Mouse (Mus musculus) MEL-GATA-1-ER (cell line): ENCODE data around the gene Ldah.

Source experiments
- DNase-seq: peaks from one replicate; pipeline ENCODE4 v3.0.0-alpha.2; 2012; ENCODE audit warnings: low read depth; ENCODE audit errors: extremely low read depth

Ldah gene

DNA sequence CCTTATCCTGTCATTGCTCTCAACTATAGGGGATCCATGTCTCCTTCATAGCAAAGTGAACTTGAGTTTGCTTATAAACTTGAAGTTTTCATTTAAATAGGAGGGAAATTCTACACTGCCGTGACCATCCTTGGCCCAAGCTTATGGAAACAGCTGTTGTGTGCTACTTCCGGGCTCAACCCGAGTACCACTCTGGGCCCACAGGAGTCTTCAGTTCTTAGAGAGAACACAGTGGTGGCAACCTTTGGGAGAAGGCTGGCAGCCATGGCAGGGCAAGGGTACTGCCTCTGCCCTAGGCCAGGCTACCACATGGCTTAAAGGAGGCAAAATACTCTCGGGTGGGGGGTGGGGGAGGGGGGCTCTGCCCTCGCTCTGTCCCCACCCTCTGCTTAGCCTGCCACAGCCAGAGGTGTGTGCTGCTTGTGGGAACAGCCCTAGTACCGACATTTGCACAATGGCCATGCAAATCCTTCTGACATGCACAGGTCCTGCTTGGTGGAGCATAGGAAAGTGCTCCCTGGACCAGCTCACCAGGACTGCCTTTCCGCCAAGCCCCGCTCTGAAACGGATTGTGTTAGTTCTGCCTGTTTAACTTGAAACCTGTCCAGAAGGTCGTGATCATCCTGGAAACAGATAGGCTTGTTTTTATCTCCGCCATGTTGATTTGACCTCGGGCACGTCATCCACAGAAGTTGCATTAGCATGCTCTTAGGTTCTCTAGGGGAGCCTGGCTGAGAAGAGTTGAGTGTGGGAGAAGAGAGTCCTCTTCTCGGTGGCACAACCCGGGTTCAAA lies 73.5 kb downstream of the Ldah start:
- DNase-seq, result no peak

- DNase-seq, result no peak
These were observed 80.1 kb downstream of the Ldah start for GRCm38 (mm10) chr12:8287970-8288369.

DNA sequence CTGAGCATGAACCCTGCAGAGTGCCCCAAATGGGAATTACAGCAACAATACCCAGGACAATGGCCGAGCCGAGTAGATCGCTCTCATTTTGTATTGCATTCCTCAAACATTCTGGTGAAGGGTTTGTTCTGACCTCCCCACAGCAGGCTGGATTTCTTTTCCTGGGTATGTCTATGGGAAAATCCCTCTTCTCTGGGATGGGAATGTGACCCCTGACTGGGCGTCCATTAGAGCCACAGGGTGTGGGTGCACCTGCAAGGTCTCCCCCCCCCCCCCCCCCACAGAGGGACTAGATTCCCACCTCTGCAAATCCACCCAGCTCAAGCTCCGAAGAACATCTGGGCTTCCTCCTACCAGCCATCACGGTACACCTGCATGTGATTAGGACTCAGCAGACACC lies 81.2 kb downstream of the Ldah start:
- no peak for DNase-seq

DNA sequence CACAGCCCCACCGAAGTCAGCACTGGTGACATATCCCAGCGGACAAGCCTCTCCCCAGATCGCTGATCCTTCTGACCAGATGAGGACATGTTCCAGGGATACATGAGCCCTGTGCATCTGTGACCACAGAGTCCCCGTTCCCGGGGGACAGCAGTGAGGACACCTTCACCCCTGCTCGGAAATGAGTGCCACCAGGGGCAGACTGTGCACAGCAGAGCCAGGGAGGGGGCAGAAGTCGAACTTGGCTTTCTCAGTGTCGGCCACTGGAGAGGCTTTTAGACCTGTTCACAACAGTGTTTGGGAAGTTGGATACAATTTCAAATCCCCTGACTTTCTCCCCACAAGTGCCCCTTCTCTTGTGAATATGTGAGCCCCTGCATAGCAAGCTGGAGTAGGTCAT lies 81.6 kb downstream of the Ldah start:
- DNase-seq, result no peak

DNA sequence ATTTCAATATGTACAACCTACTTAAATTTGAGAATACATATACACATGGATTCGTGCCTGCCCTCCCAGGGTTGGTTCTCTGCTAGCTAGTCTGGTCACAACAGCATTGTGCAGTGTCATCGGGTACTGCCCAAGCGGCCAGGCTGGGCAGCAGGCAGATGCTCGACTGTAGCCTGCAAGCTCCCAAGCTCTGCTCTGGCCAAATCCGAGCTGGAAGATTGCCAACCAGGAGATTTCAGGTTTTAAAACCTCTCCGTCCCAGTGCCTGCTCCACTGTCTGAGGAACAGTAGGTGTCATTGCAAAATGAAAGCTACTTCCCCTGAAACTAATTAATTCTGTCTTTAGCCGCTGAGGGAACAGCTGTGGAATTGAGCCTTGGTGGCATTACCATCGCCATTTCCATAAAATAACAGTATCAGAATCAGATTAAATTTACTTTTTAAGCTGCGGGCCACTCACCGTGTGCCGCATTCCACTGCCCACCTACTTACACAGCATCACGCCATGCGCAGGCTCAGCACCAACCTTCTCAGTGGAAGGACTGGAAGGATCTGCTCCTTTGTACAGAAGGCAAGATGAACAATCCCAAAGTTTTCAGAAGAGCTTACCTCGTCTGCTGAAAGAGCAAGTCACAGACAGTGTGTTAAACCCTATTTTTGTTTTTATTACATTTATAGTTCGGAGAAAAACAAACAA lies 83.4 kb downstream of the Ldah start:
- DNase-seq, result no peak

DNA sequence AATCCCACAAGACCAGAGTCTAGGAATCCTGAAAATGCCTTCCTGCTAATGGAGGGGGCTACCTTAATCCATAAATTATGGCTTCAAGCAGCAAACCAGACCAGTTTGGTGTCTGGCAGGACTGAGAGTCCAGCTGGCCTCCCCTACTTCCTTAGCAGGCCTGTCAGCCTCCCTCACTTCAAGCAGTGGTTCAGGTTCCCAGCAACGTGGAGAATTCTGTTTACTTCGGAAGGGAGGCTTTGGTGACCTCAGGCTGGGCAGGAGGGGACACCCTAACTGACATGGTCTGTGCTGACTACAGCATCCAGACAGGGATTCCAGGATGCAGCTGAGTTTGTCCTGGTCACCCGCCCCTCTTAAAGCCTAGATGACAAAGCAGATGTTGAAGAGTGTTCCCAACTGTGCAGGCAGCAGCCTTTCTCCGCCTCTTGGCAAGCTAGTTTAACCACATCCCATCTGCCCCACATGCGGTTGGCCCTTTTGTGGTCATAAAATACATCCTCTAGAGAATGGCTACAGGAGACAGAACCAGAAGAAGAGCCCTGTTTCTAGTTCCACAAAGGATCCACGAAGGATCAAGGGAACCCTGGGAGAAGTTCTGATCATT lies 87.5 kb downstream of the Ldah start:
- no peak for DNase-seq

GRCm38 (mm10) chr12:8296154-8296553 lies 88.2 kb downstream of the Ldah start:
- no peak for DNase-seq

DNA sequence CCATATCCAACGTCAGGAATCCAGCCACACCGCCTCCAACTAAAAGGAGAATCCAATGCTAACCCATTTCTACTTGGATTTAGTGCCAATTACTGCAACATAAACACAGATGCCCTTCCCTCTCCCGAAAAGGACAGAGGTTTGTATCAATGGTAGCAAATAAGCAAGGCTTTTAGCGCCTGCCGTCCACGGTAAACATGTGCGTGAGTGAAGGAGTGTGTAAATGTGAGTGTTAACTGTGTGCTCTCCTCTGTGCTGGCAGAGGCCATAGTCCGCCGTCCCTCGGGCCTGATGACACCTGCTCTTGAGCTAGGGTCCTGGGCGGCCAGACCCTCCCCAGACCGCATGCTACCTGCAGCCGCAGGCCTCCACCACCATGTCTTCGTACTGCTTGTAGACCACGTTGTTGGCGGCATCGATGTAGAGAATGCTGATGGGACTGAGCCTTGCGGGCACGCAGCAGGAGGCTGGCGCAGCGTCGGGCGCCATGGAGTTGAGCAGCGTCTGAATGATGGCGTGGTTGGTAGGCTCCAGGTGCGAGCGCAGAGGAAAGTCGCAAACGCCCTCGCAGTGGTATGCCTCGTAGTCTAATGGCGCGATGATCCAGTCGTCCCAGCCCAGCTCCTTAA lies 89.8 kb downstream of the Ldah start:
- DNase-seq, result no peak

DNA sequence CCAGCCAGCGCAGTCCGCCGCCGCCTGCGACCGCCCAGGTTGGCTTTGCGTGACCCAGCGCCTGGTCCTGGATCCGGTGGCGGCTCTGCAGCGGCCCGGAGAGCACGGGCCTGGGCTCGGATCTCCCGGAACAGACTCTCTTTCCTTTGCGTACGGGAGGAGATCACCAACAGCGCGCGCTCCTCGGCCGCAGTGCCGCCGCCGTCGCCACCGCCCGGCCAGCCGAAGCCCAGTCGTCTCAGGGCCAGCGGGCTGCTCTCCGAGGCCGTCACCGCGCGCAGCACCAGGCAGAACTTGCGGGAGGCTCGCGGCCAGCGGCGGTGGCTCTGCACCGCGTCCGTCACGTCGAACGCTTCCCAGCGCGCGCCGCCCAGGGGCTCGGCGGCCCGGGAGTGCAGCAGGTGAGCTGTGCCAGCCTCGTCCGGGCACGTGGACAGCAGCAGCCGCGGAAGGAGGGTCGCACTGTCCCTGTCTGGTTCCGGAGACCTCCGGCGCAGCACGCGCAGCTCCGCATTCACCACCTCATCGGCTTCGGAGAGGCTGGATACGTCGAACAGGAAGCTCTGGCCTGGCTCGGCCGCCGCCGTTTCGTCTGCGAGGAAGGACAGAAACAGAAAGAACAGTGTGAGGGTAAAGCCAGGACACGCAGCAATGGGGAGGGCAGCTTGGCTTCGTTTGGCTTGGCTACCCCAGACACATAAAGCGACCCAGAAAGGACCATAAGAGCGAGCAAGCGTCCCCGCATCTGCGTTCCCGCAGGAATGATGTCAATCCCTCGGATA lies 90.6 kb downstream of the Ldah start:
- DNase-seq, result no peak

DNA sequence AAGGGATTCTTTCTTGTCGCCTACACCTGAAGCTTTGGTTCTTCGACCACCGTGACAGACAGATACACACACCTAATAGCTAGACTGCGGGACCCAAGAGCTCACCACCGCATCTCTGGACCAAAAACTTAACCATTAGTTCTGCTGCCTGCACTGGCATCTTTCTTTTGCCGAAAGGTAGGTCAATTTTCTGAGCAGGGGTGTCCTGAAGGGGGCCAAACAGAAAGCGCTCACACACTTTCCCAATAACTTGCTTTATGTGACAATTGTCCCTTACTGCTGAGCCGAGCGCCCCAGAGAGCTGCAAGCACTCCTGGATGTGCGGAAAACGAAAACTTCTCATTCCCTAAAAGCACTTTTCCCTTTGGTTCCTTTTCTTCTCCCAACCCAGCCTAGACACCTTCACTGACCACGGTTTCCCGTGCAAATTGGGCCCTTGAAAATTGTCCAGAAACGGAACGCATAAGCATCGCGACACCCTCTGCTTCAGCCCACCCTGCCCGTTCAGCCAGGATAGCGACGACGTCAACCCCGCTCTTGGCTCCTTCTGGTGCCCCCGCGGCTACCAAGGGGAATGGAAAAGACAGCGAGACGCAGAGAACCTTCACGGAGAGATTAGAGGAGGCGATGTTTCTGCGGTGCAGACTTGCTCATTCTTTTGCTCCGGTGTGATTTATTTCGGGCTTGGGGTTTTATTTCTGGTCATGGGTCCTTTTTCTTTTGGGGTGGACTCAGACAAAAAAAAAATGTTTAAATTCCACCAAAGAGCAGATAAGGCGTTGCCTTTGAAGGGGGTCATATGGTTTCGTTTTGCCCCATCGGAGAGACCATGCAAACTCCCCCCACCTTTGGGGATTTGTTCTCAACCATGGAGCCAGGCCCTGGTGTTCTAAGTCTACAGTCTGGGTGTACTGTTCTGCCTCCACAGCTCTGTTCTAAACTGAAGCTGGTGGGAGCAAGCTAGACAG lies 91.5 kb downstream of the Ldah start:
- DNase-seq, result no peak

DNA sequence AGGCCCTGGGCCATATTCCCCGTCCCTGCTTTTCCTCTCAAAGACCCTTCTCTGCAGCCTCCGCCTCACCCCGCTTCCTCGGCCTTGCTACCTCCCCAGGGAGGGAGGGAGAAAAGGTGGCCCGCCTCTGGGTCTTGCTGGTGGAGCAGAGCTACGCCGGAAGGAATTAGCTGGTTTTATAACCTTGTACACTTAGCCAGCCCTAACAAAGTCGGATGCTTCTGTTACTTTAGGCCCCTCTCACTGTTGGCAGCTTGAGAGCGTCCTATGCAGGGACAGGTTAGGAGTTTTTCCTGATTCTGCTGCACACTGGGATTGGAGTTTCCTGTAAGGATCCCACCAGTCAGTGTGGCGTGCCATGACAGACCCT lies 92.2 kb downstream of the Ldah start:
- DNase-seq, result no peak

DNA sequence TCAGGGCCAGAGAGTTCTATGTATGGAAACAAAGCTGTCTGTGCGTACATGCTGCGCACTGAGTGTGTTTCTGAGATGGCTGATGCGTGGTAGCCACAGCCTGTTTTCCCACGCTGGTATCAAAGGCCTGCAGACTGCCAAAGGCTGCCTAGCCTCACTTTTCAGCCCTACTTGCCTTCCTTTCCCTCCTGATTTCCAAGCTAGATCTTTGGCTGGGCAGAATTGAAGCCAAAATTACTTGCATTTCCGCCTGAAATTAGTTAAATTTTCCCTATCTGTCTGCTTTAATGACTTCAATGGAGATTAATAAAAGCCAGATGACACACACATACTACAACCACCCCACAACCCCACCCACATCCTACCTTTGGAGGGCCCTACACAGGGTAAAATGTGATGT lies 92.6 kb downstream of the Ldah start:
- DNase-seq, result no peak

- DNase-seq, result no peak
These were observed 93.3 kb downstream of the Ldah start for GRCm38 (mm10) chr12:8301011-8301814.

DNA sequence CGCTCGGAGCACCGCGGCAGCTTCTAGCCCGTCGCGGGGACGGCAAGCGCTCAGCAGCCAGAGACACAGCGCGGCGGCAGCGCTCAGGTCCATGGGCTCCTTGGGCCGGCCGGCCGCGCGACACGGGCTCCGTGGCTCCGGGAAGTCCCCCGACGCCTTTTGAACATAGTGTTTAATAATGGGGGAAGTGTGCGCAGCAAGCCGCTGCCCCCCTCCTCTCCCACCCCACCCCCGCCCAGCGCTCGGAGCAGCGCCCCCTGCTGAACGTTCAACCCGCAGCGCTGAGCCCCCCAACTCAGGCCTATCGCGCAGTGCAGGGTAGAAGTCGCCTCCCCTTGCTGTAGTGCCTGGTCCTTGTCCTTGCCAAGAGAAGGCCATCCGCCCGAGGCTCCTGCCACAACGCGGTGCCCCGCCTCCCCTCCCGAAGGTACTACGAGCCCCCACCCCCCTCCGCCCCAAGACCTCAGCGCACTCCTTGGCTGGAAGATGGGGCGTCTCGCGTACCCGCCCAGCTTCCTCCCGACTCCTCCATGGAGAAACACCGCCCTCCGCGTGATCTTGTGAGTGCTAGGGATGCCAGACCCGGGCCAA lies 94.0 kb downstream of the Ldah start, which contains the start of gene Gdf7:
Gdf7 (minus strand) TSS at position 114 of the 591 bp plus-strand sequence.
- DNase-seq, result no peak

GRCm38 (mm10) chr12:8305258-8305657 lies 97.4 kb downstream of the Ldah start:
- no peak for DNase-seq

DNA sequence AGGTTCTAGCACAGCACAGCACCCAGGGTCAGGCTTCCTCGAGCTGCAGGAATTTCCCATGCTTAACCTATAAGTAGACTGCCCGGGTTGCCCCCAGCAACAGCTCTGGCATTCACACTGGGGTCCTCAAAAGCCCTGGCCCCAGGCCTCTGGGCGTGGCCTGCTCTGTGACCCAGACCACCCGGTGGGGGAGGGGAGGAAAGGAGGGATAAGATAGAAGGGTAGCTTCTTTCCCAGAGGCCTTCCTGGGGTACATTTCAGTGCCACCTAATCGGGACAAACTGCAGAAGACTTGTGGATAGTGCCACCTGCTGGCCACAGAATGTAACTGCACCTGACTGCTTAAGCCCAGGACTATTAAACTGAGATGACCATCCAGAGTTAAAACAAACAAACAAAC lies 98.5 kb downstream of the Ldah start:
- no peak for DNase-seq

- DNase-seq, result no peak
These were observed 99.0 kb downstream of the Ldah start for GRCm38 (mm10) chr12:8306910-8307309.

- no peak for DNase-seq
These were observed 103.1 kb downstream of the Ldah start for GRCm38 (mm10) chr12:8310992-8311391.

DNA sequence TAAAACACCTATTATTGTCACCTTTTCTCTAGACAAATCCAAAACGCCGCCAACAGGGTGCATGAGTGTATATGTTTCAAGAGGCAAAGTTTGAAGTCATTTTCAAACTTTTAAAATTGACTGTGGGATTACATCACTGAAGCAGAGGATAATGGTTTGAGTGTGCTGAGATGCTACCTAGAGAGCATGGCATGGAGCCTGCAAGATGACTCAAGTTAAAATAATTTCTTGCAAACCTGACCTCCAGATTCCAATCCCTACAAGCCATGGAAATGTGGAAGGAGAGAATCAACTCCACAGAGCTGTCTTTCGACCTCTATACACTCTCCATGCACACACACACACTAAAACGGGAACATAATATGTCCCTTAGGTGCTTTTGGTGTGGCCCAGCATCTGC lies 104.4 kb downstream of the Ldah start:
- no peak for DNase-seq
